Mouse (Mus musculus) spleen, embryonic (tissue): ENCODE data around the gene Itgav.

Experiments
- CTCF ChIA-PET: fragments of 350-600 bp; sonication (Branson Sonifier 250); formaldehyde crosslinking; loops from one replicate; lab custom pipeline; 2022; lab: Charles Lee

Gene Itgav

DNA sequence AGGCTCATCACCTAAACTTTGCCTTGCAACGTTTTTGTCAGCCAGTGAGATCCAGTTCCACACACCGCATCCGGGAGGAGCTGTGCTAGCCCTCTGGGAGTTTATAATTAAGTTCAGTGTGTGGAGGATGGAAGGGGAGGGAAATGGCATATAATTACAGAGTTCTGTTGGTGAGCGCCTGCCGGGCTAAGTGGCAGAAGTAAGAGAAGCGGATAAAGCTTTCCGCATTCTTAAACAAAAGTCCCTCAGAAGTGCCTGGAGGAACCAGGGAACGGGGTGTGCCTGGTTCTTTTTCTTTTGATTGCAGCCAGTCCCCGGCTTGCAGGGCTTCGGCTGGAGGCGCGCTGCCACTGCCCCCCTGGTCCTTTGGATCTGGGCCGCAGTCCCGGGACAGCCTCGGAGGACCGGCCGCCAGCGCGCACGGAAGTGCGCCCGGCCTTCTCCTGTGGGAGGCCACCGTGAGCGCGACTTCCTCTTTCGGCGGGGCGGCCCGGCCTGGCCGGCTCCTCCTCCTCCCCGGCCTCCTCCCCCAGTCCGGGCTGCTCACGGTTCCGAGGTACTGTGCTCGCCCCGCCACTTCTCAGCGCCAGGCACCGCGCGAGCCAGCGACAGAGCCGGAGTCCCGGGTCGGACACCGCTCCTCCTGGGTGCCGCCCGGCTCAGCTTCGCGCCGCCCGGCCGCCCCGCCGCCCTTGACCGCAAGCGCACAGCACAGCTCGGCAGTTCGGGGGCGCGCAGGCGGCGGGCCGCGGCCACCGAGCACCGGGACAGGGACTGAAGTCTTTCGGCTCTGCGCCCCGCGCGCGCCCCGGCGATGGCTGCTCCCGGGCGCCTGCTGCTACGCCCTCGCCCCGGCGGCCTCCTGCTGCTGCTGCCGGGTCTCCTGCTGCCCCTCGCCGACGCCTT is at the start of gene Itgav:
Itgav (plus strand) TSS at position 477 of the 906 bp plus-strand sequence.
- CTCF ChIA-PET, result interaction anchor here (0.8 to 1.0 kb wide), 2 partner anchors 14 to 15 kb away, joined by 3 read pairs; no protein-coding TSS in a partner anchor

DNA sequence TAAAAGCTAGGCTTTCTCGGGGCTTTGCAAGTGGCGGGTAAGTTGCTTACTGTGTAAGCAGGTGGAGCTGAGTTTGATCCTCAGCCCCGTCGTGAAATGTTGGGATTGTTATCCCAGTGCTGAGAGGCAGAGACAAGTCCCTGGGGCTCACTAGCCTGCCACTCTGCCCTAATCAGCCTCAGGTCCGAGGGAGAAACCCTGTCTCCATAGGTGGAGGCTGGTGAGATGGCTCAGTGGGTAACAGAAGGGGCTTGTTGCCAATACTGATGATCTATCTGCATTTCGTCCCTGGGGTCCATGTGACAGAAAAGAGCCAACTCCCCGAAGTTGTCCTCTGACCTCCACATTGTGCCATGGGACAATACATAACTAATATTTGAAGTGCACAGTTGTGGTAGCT is 49.8 kb upstream of the Itgav start:
- CTCF ChIA-PET, result no interaction called here

DNA sequence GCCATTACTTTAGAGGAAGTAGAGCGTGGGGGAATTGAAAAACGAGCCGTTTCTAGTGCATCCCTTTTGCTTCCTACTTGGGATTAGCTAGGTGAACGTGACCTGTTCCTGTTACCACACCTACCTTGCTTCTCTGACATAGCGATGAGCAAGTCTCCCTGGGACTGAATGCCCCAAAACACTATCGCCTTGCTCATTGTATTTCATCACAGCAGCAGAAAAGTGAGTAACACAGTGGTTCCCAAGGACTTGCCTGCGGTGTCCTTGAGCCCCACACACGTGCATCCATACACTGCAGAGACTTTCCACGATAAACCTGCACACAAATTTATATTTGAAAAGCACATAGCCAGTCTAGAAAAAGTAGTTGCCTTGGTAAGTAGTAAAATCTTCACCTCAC is 49.3 kb upstream of the Itgav start:
- CTCF ChIA-PET, result no interaction called here

DNA sequence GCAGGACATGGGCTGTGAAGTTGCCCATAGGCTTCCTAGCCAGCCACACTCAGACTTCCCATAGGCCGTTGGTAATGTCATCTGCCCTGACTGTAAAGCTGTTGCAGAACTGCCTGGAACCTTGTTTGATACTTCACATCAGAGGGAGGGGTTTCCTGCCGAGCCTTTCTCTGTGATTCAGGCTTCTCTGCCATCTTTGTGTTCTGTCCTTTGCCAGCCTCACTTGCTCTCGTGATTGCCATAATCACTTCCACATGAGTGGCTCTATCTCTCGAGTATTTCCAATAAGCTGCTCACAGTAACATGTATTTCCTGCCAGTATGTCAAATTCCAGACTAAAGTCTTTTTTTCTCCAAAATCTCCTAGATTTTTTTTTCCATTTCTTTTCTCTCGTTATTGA is 48.5 kb upstream of the Itgav start:
- CTCF ChIA-PET, result no interaction called here

GRCm38 (mm10) chr2:83676226-83676870 is 47.8 kb upstream of the Itgav start:
- CTCF ChIA-PET, result no interaction called here

DNA sequence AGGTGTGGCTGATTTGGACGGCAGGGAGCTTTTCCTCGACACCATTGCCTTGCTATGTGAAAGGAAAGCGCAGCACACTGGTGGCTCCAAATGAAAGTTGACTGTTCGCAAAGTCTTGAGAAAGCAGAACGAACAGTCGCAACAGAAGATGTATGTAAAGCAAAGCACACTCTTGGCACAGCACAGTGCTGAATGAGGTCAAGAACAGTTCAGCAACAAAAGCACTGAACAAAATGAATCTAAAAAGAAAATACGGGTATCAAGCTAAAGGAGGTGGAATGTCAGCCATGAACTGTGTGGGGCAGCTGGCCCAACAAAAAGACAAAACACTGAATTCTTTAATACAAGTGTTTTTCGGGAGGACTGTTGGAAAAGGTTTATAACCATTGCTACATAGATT is 42.9 kb upstream of the Itgav start:
- CTCF ChIA-PET, result no interaction called here

GRCm38 (mm10) chr2:83681785-83682184 is 42.4 kb upstream of the Itgav start:
- CTCF ChIA-PET, result no interaction called here

DNA sequence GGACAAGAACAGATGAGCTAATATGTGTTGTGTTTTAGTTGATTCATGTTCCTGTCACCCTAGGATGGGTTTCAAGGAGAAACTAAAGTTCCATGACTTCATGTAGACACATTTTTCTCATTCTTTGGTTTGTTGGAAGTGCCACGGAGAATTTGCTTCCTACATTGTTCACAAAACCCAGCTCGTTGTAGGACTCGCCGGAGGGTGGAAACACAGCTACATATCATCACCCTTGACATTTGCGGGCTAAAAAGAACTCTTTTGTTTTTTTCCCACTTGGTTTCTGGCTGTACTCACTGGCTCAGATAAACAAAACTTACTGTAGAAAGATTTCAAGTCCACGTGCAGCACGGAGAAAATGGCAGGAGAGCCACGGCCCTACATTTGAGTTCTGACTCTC is 41.9 kb upstream of the Itgav start:
- CTCF ChIA-PET, result interaction anchor here (0.6 kb wide), 1 partner anchor 29 kb away, joined by 5 read pairs; no protein-coding TSS in a partner anchor

- CTCF ChIA-PET, result no interaction called here
Observed at GRCm38 (mm10) chr2:83683731-83684519, 40.3 kb upstream of the Itgav start.

- CTCF ChIA-PET, result no interaction called here
Observed at GRCm38 (mm10) chr2:83684691-83685090, 39.5 kb upstream of the Itgav start.

GRCm38 (mm10) chr2:83690372-83690771 is 33.8 kb upstream of the Itgav start:
- CTCF ChIA-PET, result no interaction called here

DNA sequence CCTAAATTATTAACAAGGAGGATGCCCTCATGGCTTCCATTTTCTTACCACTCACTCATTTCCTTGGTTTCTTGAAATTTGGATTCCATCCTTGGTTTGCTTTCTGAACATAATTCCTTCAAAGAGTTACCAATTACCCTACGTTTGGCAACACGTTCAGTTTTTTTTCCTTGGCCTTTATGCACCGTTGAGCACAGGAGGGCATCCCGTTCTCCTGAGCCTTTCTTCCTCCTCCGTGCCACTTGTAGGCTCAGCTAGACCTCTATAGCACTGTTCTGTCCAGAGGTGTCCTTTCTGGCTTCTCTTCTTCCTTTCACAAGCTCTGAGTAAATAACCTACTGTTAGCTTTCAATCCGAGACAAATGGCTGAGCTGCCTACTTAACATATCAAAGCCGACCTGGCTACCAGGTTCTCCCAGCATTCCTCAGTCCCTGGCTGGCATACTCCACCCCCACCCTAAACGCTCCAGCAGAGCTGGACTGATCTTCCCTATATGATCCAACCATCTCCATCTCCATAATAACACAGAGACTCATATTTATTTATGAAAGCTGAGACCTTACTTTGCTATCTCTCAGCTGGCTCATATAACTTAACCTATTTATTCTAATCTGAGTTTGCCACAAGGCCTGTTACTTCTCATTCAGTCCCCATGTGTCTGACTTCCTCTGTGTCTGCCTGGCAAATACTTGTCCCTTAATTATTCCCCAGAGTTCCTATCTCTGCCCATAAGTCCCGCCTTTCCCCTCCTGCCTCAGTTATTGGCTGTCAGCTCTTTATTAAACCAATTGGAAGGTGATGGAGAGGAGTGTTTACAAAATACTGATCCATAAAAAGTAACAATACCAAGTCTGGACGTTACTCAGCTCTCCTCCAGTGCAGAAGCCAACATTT is 31.3 kb upstream of the Itgav start:
- CTCF ChIA-PET, result no interaction called here

DNA sequence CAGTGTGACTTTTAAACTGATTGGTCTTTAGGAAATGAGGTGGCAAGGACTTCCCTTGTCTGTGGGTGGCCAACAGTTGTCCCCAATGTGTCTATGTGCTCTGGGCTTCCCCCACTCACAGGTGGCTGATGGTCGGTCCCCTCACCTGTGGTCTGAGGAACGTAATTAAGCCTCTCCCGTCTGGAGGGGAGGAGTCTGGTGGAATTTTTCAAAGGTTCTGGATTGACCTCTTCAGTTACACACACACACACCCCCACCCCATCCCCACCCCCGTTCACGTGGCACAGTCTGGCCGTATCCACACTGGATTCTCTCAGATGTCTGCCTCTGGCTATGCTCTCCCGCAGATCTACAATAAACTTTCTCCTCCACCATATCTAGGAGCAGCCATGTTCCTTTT is 30.1 kb upstream of the Itgav start:
- CTCF ChIA-PET, result no interaction called here

DNA sequence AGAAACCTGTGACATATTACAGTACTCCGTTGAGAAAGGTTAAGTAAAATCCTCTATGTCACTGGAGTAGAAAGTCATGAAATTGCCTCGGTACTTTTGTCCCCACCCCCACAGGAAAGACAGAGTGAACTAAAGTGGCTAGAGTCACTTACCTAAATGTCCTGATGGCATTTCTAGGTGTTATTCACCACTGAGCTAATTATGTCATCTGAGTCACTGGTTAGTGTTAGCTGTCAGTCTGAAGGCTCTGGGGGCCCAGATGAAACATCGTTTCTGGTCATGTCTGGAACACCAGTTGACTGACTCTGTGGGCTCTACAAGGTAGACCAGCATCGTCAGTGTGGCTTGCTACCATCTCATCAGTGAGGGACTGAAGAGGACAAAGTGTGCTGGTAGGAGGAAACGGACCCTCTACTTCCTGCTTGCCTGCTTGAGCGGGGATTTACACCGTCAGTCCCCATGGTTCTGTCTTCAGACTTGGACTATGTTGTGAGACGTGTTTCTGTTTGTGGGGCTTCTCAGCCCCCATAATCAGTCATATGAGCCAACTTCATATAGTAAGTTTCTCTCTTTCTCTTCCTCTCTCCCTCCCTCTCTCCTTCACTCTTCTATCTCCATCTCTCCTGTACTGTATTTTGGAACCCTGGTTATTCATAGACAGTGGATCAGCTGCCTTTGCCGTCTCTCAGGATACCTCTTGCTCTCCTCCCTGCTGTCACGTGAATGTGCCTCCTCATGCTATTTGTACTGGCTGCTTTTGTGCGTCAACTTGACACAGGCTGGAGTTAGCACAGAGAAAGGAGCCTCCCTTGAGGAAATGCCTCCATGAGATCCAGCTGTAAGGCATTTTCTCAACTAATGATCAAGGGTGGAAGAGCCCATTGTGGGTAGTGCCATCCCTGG is 28.6 kb upstream of the Itgav start:
- CTCF ChIA-PET, result no interaction called here

DNA sequence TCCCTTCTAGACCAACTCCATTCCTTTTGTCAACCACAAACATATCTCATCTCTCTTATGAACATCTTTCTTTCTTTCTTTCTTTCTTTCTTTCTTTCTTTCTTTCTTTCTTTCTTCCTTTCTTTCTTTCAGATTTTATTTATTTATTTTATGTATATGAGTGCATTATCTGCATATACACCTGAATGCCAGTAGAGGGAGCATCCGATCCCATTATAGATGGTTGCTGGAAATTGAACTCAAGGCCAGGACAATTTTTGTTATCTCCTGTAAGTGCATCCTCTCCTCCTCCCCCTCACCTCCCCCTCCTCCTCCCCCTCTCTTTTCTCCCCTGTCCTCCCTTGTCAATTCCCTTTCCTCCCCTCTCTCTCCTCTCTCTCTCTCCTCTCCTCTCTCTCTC is 25.7 kb upstream of the Itgav start:
- CTCF ChIA-PET, result no interaction called here

DNA sequence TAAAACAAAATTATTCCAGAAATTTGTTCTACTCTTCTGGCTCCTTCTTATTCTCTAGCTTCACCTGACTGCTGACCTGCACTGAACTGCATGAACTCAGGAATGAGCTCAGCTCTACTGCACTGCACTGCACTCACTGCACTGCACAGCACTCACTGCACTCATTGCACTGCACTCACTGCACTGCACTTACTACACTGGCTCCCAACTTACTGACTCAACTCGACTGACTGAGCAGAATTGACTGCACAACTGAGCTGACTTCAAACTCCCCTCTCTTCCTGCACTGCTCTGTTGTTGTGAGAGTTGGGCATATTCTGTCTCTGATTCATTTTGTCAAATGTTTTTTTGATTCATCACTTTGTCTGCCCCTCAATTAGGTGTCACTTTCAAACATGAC is 24.9 kb upstream of the Itgav start:
- CTCF ChIA-PET, result no interaction called here

DNA sequence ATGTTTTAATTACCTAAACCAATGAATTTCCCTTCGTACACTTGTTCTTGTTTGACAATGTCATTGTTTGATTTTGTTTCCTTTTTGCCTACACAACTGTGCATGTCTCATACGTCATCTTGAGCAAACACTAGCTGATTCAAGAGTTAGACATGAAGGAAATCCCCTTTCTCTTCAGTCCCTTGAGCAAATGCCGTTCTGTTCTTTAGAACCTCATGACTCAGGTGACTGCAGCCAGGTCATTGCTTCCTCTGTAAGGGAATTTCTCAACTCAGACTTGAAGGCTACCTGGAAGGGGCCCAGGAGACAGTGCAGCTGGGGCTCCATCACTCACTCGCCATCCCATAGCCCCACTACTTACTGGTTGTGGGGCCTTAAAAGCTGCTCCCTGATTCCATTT is 23.5 kb upstream of the Itgav start:
- CTCF ChIA-PET, result no interaction called here

DNA sequence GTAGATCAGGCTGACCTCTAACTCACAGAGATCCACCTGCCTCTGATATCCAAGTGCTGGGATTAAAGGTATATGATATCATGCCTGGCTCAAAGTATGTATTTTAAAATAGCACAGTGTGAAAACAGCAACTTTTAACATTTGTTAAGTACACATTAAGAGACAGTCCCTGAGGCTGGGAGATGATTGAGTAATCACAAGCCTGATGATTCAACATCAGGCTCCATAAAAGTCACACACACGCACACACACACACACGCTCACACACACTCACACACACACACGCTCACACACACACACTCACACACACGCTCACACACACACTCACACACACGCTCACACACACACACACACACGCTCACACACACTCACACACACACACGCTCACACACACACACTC is 21.8 kb upstream of the Itgav start:
- CTCF ChIA-PET, result interaction anchor here (0.7 kb wide), 1 partner anchor 102 kb away, joined by 5 read pairs; no protein-coding TSS in a partner anchor

- CTCF ChIA-PET, result no interaction called here
Observed at GRCm38 (mm10) chr2:83705580-83706158, 18.5 kb upstream of the Itgav start.
